Mouse (Mus musculus): ENCODE measurements at regions not wholly inside any gene's neighbourhood (a gene's known extent, or its start where the extent isn't known, plus 50 kb on each side); places are given as distances from the start of the nearest gene placed in this dataset.

DNA sequence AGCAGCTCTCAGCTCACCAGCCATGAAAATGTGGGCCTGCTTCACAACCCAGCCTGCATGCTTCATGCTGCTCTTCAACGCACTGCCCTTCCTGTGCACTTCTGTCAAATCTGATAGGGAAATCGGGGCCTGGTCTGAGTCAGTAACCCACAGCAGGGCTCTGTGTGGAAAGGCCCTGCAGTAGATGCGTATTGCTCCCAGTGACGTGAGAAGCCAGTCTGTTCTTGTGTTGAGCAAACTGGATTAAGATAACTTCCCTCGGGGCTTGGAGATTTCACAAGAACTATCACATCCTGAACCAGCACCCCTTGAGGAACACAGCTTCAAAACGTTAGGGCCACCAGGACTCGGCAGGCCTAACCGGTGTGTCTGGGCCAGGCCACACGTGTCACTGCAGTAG, 106.5 kb upstream of the Klf14 start:
- DNase-seq (ENCODE audit: low spot score), result no peak

DNA sequence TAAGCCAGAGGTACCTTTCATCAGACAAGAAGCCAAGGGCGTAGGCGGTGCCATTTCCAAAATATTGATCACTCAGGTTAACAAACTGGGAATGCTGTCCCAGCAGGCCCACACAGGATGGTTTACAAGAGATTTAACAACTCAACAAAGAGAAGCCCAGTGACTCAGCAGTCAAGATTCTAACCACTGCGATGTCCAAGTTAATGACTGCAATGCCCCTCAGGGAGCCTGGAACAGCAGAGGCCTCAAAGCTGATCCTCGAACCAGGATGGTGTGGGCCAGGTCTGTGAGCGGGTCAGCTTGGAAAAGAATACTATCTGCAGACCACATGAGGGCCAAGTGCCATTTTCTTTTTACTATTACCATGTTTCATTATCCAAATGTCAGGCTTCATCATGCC, 108.0 kb upstream of the Klf14 start:
- no peak for DNase-seq (ENCODE audit: low spot score)

DNA sequence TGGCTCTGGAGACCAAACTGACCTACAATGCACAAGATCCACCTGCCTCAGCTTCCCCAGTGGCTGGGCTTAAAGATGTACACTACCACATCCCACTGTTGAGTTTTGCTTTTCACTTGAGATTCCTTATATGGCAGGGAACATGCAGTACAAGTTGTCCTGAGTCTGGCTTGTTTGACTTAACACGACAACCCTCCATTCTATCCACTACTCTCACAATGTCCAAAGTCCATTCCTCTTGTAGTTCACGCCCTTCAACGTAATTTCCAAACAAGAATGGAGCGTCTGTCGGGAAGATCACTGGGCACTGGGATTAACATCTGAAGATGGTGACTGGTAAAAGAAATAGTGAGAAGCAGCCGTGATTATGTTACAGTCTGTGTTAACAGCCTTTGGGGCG, 108.6 kb upstream of the Klf14 start:
- DNase-seq (ENCODE audit: low spot score), result no peak

DNA sequence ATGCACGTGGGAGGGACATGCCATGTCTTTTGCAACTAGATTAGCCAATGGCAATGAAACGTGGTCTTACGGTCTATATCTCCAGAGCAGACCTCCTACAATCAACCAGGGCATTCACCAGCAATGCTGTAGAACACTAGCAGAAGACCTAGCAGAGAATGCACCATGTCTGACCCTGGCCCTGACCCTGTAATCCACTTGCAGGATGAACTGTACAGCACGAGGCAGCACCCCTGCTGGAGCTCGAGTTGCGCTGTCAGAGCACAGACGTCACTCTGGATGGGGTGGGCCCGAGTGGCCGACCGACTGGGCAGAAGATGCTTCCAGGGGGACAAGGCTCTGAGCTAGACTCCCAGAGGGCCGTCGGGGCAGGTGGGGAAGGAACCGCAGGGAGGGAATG, 110.4 kb upstream of the Klf14 start:
- no peak for DNase-seq (ENCODE audit: low spot score)

DNA sequence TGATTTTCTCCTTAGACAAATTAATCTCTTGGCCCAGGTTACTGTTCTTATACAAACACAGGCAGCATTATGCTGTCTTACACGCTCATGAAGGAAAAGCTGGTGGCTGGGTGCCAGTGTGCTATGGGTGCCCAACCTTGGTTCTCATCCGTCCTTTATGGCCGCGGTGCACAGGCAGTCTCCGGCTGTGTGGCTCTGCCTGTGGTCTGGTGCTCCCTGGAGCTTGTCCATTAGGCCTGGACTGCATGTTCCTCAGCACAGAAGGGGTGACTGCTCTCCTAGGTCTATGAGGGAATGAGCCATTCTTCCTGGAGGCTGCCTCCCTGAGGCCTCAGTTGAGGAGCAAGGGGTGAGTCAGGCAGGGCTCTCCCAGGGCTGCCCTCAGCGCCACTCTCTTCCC, 111.7 kb upstream of the Klf14 start:
- no peak for DNase-seq (ENCODE audit: low spot score)

DNA sequence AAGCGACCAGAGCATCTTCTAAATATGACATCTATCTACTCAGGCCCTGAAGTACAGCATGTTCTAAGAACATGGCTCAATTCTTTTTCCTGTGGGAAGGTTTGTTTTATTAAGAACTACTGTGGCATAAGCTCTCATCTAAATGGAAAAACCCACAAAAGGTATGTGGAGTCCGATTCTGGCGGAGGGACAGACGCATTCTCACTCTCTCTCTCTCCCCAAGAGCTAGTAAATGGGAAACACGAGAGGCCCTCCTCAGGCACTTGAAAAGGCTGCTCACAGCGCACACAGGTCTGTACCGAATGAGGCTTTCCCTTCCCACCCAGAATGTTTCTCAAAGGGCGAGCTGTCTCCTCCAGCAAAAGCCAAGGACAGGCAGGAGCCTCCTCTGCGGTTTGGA, 112.1 kb upstream of the Klf14 start:
- DNase-seq (ENCODE audit: low spot score), result no peak

DNA sequence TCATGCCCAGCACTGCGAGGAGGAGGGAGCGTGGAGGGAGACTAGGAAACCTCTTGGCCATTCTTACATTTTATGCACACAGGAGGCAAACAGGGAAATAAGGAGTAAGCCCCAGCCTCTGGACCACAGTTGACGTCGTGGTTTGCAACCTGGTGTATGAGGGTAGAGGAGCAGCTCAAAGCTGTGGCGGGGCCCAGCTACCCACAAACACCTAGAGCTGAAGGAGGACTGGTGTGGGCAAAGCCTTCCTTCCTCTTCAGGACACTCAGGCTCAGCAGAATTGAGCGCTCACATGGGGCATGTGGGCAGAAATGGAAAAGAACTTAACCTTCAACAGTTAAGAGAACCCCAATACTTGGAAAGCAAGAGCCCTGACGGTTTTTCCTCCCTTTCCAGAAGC, 113.2 kb upstream of the Klf14 start:
- DNase-seq (ENCODE audit: low spot score), result no peak

DNA sequence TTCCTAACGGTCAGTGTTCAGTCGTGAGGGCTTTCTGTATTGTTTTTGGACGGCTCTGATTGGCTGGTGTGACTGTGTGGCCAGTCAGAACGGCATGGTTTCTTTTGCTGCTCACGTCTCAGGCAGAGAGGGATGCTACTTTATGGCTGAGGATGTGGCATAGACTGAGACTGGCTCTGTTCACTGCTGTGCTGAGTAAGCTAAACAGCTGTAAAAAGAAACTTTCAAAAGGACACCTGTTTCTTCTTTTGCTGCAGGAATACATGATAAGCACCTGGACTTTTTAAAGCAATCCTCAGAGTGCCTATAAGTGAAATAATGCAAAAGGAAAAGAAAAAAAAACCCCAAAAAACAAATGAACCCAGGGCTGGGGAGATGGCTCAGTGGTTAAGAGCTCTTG, 113.7 kb upstream of the Klf14 start:
- DNase-seq (ENCODE audit: low spot score), result no peak

DNA sequence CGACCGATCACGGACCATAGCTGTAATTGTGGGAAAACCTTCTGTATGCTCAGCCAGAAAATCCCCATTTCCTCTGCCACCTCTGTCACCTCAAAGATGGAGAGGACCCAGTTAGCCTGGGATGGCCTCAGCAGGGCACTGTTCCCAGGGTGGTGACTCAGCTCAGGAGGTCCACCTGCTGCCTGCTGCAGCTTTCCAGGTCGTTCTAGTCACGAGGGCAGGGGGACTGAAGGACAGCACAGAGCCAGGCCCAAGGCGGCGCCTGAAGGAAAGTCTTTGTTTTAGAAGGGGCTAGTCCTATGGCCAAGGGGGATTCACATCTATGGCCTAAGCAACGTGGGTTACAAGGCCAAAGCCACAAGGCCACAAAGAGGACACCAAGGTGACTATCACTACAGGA, 114.5 kb upstream of the Klf14 start:
- DNase-seq (ENCODE audit: low spot score), result no peak

DNA sequence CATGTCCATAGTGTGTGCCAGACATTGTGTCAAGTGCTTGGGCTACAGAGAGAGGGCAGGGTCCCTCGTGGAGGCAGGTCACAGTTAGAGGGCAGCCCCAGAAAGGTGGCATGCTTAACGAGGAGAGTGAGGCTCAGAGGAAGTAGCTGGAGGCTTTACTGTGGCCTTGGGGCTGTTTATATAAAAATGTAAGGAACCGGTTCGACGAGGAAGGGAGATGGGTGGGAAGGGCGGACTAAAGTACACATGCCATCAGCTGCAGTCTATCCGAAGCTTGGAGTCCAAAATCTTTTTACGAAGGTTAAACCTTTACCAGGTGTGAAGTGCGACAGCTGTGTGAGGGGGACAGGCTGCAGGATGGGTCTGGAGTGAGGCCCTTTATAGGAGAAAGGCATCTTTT, 115.5 kb upstream of the Klf14 start:
- DNase-seq (ENCODE audit: low spot score), result no peak

DNA sequence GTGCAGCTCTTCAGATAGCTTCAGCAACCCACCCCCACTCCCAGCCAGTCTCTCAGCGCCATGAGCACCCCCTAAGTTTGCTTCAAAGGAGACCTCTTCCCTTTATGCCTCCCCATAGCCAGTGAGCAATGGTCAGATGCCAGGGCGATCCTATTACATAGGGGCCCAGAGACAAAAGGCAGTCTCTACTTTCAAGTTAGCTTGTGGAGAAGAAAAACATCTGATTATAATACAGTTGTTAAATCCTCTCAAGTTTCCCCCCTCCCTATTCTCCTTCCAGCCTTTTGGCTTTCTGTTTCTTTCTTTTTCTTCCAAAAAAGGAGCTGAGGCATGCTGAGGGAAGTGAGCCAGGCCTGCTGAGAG, 116.3 kb upstream of the Klf14 start:
- DNase-seq (ENCODE audit: low spot score), result no peak

DNA sequence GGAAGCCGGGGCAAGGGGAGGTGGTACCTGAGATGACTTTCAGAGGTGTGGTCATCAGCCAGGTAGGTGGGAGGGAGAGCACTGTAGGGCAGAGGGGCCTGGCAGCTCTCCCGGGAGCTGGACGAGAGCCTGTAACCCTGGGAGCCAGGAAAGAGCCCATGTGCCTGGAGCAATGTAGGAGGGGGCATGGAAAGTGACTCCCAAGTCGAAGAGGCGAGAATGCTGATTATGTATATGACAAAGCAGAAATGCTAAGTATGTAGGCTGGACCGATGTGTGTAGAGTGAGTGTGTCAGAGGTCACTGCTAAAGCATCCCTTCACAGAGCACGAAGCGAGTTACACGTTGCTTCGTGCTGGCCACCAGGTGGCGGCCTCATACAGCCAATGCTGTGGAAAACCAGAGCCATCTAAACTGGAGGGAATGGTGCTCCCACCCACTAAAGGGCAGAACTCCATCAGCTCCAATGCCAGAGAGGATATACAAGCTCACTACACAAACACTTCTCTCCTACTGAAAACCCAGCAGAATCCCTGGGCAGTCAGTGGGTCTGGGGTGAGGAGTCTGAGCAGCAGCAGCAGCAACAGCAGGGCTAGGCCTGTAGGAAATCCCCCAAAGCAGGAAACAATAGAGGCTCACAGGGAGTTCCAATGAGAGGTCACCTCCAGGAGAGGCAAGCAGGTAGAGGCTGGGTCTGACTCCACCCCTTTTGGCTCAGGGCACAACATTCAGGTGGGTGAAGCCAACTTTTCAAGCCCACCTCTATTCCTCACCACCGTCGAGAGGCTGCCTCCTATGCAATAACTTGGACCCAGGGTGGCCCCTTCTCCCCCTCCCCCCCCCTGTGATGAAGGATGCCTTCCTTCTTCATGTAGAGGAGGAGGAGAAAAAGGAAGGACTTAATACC, 116.9 kb upstream of the Klf14 start:
- DNase-seq (ENCODE audit: low spot score), result no peak

DNA sequence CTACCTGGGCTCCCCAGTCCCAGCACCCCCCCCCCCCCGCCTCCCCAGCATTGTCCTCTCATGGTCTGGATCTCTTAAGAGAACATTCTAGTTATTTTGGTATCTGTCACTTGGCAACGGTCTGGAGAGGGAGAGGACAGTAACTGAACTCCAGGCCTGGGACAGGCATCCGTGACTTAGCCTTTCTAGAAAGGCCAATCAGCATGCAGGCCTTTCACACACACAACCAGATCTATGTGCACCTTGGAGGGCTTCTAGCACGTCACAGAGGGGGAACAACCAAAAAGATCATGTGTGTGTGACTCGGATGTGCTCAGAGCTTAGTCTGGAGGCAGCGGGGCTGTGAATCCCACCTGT, 117.6 kb upstream of the Klf14 start:
- DNase-seq (ENCODE audit: low spot score), result no peak

DNA sequence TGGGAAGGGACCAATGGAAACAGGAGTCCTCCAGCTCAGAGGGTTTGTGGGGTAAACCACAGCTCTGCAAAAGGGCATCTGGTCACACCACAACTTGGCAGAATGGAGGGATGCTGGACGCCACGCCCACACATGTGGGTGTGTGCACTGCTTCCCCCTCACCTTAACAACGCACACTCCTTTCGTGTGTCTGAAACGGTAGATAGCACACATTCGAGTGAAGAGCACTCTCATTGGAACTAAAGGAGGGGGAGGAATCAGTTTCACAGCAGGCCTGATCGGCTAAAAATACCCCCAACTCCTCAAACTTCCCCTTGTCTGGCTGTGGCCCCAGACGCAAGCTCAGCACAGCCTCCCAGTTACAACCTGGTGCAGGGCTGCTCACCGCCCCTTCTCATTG, 118.3 kb upstream of the Klf14 start:
- DNase-seq (ENCODE audit: low spot score), result no peak

DNA sequence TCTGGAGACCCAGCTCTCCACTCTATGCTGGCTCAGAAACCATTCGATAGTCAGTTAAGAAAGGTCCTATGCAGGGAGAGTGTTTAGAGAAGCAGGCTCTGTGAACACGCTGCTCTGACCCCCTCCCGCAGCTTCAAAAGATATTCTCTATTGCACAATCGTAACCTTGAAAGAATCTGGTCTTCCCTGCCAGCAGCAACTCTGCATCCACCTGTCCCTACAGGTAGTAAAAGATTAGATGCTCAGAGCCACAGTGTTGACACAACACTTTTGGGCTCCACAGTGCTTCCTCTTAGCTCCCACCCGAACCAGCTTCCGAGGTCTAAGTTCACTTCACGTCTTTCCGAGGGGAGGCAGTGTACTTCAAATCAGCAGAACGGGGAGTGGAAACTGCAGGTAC, 118.9 kb upstream of the Klf14 start:
- no peak for DNase-seq (ENCODE audit: low spot score)

DNA sequence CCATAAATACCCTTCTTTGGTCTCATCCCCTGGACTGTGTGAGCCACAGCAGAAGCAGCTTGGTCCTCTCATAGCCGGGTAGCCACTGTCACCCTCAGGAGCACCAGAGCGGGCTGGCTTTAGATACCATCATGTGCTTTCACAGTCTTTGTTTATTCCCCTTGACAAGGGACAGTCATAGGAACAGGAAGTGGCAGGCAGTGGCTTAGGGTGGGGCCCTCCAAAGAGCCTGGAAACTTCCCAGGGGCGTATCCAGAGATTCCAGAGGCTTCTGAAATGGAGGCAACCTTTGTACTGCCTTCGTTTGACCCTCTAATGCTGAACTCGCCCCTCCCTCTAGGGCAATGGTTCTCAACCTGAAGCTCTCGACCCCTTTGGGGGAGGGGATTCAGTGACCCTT, 119.5 kb upstream of the Klf14 start:
- no peak for DNase-seq (ENCODE audit: low spot score)

DNA sequence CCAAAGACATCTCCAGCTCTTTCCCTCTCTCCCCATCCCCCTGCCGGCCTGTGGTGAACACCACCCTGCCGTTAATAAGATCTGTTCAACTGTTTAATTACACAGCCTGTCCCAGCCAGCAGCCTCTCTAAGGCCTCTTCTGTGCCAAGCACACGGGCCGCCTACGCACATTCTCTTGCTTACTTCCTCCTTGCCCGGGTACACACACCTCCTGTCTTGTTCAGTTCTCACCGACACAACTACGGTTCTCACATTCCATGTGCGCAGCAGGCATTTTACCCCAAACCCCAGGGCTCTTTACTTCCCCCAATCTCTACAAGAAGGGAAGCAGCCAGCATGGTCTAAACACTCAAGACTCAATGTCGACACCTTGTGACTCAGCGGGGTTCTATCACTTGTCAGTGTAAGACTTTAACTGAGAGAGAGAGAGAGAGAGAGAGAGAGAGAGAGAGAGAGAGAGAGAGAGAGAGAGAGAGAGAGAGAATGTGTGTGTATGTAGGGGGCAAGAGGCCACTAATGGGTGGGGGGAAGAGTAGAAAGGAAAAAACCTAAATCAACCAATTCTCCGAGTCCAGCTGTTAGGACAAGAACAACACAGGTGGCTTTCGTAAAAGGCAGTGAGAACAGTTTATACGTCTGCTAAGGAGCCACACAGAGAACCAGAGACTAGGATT, 120.8 kb upstream of the Klf14 start:
- no peak for DNase-seq (ENCODE audit: low spot score)

DNA sequence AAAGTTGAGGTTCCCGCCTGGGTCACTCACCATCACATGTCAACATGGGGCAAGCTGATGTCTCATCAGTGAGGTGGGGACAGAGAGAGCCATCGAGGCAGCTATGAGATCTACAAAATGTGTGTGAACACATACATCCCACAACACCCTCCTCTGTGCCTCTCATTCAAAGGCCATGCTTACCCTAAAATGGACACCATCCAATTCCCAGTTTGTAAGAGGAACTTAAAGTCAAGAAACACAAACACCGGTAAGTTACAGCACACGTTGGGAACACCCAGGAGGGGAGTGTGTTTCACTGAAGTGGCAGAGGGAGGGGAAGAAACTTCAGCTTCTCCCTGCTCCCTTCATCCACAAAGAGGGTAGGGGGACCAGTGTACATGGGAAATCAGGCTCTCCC, 121.4 kb upstream of the Klf14 start:
- DNase-seq (ENCODE audit: low spot score), result no peak

DNA sequence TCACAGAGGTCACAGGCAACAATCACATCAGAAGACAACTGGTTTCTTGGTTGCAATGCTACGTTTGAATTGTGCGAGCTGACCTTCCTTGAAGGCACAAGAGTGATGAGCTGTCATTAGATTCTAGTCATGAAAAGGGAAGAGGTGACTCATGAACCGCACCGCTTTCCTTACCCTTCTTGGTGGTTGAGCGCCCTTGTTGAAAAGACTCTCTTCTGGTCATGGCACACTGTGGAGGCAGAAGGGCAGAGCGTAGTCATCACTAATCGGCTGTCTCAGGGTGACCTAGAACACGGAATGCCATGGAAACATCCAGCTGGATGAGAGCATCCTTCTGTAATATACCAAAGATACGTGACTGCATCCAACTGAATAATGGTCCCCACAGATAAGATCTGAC, 121.8 kb upstream of the Klf14 start:
- no peak for DNase-seq (ENCODE audit: low spot score)

DNA sequence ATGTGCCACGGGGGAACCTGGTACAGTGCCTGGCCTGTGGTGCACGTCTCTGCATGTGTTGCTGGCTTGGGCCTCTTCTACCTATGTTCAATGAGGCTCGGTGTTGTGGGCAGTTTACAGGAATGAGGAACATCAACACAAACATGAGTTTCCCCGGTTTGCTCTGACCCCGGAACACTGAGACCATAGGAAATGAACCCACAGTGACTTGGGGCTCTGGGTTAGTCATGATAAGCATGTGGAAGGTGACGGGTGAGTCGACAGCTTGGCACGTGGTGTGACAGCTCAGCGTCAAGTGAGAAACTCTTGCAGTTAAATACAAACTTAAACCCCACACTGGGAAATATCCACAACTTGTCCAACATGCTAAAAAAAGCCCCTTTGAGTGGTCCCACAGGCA, 122.4 kb upstream of the Klf14 start:
- DNase-seq (ENCODE audit: low spot score), result no peak

DNA sequence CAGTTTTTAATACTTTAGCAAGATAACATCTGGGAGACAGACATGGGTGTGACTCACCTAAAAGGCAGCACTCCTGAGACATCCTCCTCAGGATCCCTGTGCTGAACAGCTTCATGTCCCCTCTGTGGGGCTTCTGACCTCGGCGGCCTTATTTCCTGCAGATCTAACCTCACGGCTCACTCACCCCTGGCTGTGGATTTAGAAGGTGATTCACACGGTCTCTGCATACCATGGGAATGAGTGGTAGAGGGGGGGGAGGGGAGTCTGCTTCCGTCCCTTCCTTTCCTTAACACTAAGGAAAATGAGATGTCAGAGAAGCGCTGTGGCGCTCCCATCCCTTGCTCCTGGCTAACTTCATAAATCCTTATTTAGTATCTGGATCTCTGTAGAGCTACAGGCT, 123.1 kb upstream of the Klf14 start:
- DNase-seq (ENCODE audit: low spot score), result no peak

DNA sequence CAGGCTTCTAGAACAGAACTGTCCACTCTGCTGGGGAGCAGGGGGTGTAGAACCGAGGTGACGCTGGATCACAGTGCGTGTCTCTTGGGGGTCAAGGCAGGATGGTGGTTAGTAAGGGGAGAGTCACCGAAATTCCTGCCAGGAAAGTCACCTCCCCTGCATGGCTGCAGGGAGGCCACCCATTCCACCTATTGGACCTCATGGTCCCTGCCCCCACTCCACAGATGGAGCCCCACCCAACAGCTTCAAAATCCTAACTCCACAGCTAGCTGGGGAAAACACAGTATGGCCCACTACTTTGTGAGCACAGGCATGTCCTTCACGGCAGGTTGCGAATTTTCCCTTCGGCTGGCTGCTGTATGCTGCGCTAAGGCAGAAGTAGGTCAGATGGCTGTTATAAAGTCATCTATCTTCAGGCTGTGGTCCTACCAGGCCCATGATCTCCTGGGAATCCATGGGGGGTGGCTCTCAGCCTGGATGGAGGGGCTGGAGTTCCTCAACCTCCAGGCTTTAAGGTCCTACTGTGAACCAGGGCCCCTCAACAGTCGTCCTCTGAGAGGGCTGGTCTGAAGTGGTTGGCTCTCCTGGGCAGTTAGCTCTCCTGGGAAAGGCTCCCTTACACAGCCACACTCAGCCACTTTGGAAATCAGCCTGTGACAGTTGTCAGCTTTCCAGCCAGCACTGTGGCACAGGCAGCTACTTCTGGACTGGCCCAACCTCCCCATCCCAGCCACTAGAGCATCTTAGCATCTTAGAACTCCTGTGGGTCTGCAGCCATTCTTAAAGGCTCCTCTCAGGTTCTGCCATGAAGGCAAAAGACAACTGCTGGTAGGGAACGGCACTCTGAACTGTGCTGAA, 124.0 kb upstream of the Klf14 start:
- no peak for DNase-seq (ENCODE audit: low spot score)

DNA sequence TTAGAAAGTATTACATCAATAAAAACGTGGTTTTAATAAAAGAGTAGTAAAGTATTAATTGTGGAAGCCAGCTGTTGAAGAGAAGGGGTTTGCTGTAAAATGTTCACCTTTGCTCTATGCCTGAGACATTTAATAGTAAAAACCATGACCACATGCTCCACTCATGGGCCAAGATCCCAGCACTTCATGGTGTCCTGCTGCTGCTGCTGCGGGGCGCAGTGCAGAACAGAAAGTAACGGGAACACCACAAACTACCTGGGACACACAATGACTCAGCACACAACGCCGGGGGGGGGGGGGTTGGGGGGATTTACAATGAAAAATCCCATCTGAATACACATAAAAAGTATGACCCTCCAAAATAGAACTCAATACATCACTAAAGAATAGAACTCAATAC, 124.8 kb upstream of the Klf14 start:
- no peak for DNase-seq (ENCODE audit: low spot score)
